Mouse (Mus musculus) thymus, postnatal 0 days (tissue): Measurements from ENCODE around the gene Tmcc3. TPM values are rescaled to one million over a fixed set of nuclear protein-coding genes. Genes with fewer than 3 reads are reported as not detected.

ENCODE experiments used
- DNase-seq: peaks from one replicate; pipeline ENCODE4 v3.0.0-alpha.2; 2015; ENCODE audit warnings: low spot score
- polyA plus RNA-seq: library from polyadenylated mRNA; unstranded; fragments of >200 nt; fragmentation: Nextera tagmentation; extraction: Ambion mirVana; gene quantifications from 2 replicates; pipeline ENCODE4 v1.2.1, GENCODE M21; 2015

Gene Tmcc3
- polyA plus RNA-seq, 1 experiment from 2014 or later = 14.0 TPM

- no peak for DNase-seq
These were observed 20.8 kb downstream of the Tmcc3 start for GRCm38 (mm10) chr10:94332358-94333137.

- DNase-seq = no peak
These were observed 21.6 kb downstream of the Tmcc3 start for GRCm38 (mm10) chr10:94333328-94333727.

- DNase-seq = no peak
These were observed 23.3 kb downstream of the Tmcc3 start for GRCm38 (mm10) chr10:94335047-94335446.

- DNase-seq = no peak
These were observed 24.3 kb downstream of the Tmcc3 start for GRCm38 (mm10) chr10:94336071-94336470.

- DNase-seq = no peak
These were observed 29.8 kb downstream of the Tmcc3 start for GRCm38 (mm10) chr10:94341501-94341900.

- DNase-seq = no peak
These were observed 30.5 kb downstream of the Tmcc3 start for GRCm38 (mm10) chr10:94342256-94342655.

GRCm38 (mm10) chr10:94343581-94343980 is 31.8 kb downstream of the Tmcc3 start:
- no peak for DNase-seq

GRCm38 (mm10) chr10:94344631-94345417 is 33.1 kb downstream of the Tmcc3 start:
- no peak for DNase-seq

GRCm38 (mm10) chr10:94345509-94346252 is 33.9 kb downstream of the Tmcc3 start:
- DNase-seq = no peak

- no peak for DNase-seq
These were observed 34.8 kb downstream of the Tmcc3 start for GRCm38 (mm10) chr10:94346596-94346995.

GRCm38 (mm10) chr10:94347296-94347695 is 35.5 kb downstream of the Tmcc3 start:
- no peak for DNase-seq

GRCm38 (mm10) chr10:94347959-94348358 is 36.2 kb downstream of the Tmcc3 start:
- no peak for DNase-seq

- DNase-seq = no peak
These were observed 38.5 kb downstream of the Tmcc3 start for GRCm38 (mm10) chr10:94350207-94350606.

- DNase-seq = no peak
These were observed 39.3 kb downstream of the Tmcc3 start for GRCm38 (mm10) chr10:94350896-94351661.

- no peak for DNase-seq
These were observed 40.6 kb downstream of the Tmcc3 start for GRCm38 (mm10) chr10:94352172-94352876.

GRCm38 (mm10) chr10:94352877-94353853 is 41.4 kb downstream of the Tmcc3 start:
- DNase-seq = no peak

GRCm38 (mm10) chr10:94354005-94354404 is 42.3 kb downstream of the Tmcc3 start:
- no peak for DNase-seq

- no peak for DNase-seq
These were observed 42.7 kb downstream of the Tmcc3 start for GRCm38 (mm10) chr10:94354427-94354826.

GRCm38 (mm10) chr10:94356504-94357169 is 44.9 kb downstream of the Tmcc3 start:
- DNase-seq = no peak
